Mouse (Mus musculus): Measurements from ENCODE around the gene Sgf29.

Sgf29 gene

GRCm38 (mm10) chr7:126642545-126643243 lies 6.4 kb upstream of the Sgf29 start:
- DNase-seq (ENCODE audit: low spot score): no peak

GRCm38 (mm10) chr7:126643244-126643617 lies 5.9 kb upstream of the Sgf29 start:
- peak; percentile 54 for DNase-seq (ENCODE audit: low spot score)

- no peak for DNase-seq (ENCODE audit: low spot score)
These were observed 4.8 kb upstream of the Sgf29 start for GRCm38 (mm10) chr7:126644345-126644744.

- no peak for DNase-seq (ENCODE audit: low spot score)
These were observed 4.2 kb upstream of the Sgf29 start for GRCm38 (mm10) chr7:126644914-126645313.

GRCm38 (mm10) chr7:126645708-126646107 lies 3.4 kb upstream of the Sgf29 start:
- no peak for DNase-seq (ENCODE audit: low spot score)

GRCm38 (mm10) chr7:126648486-126648885 lies 623 bp upstream of the Sgf29 start:
- DNase-seq (ENCODE audit: low spot score): no peak

GRCm38 (mm10) chr7:126650852-126651251 lies 1.7 kb downstream of the Sgf29 start:
- peak; percentile 15 for DNase-seq (ENCODE audit: low spot score)

- no peak for DNase-seq (ENCODE audit: low spot score)
These were observed 4.9 kb downstream of the Sgf29 start for GRCm38 (mm10) chr7:126653991-126654390.

GRCm38 (mm10) chr7:126655695-126656094 lies 6.6 kb downstream of the Sgf29 start:
- DNase-seq (ENCODE audit: low spot score): no peak

GRCm38 (mm10) chr7:126657522-126657921 lies 8.4 kb downstream of the Sgf29 start:
- no peak for DNase-seq (ENCODE audit: low spot score)

GRCm38 (mm10) chr7:126659771-126660170 lies 10.7 kb downstream of the Sgf29 start:
- DNase-seq (ENCODE audit: low spot score): no peak

- DNase-seq (ENCODE audit: low spot score): no peak
These were observed 14.5 kb downstream of the Sgf29 start for GRCm38 (mm10) chr7:126663646-126664045.

- DNase-seq (ENCODE audit: low spot score): no peak
These were observed 16.2 kb downstream of the Sgf29 start for GRCm38 (mm10) chr7:126665269-126665668.

GRCm38 (mm10) chr7:126667495-126668090 lies 18.5 kb downstream of the Sgf29 start:
- DNase-seq (ENCODE audit: low spot score): no peak

- no peak for DNase-seq (ENCODE audit: low spot score)
These were observed 19.3 kb downstream of the Sgf29 start for GRCm38 (mm10) chr7:126668452-126668851.

GRCm38 (mm10) chr7:126670152-126670551 lies 21.0 kb downstream of the Sgf29 start:
- no peak for DNase-seq (ENCODE audit: low spot score)

- DNase-seq (ENCODE audit: low spot score): no peak
These were observed 23.0 kb downstream of the Sgf29 start for GRCm38 (mm10) chr7:126672111-126672510.

GRCm38 (mm10) chr7:126675104-126675503 lies 26.0 kb downstream of the Sgf29 start:
- no peak for DNase-seq (ENCODE audit: low spot score)

GRCm38 (mm10) chr7:126676207-126676606 lies 27.1 kb downstream of the Sgf29 start, which contains the start of gene Sult1a1:
Gene Sult1a1 (minus strand): TSS chr7:126676432.
- DNase-seq (ENCODE audit: low spot score): no peak

GRCm38 (mm10) chr7:126676631-126677220 lies 27.6 kb downstream of the Sgf29 start:
- DNase-seq (ENCODE audit: low spot score): no peak

- DNase-seq (ENCODE audit: low spot score): no peak
These were observed 29.6 kb downstream of the Sgf29 start for GRCm38 (mm10) chr7:126678545-126679341.

- DNase-seq (ENCODE audit: low spot score): no peak
These were observed 30.6 kb downstream of the Sgf29 start for GRCm38 (mm10) chr7:126679683-126680082.

GRCm38 (mm10) chr7:126681221-126681620 lies 32.1 kb downstream of the Sgf29 start:
- no peak for DNase-seq (ENCODE audit: low spot score)

Data from MN1 (cell line).